Mouse (Mus musculus) forebrain, postnatal 0 days (tissue): ENCODE data around the gene Camkmt. TPM values are rescaled to one million over a fixed set of nuclear protein-coding genes. Genes with fewer than 3 reads are reported as not detected.
A peak's percentile ranks its signal among the peaks of the same experiment; 100 is the strongest.

ENCODE experiments used
- ATAC-seq: fragments of 200-750 bp; cut with Nextera tagmentation; 2 replicates; pipeline ENCODE4 v1.8.0; 2017; ENCODE audit warnings: mild to moderate bottlenecking, moderate library complexity
- DNase-seq: peaks from one replicate; pipeline ENCODE4 v3.0.0-alpha.2; 2015
- H3K27ac ChIP-seq: fragments of 300-500 bp; sonication (generic); 2 replicates; pipeline ENCODE4 v1.5.1; 2014; ENCODE audit warnings: low read depth, mild to moderate bottlenecking, antibody characterized with exemption, low read length, moderate library complexity, mixed read lengths
- H3K27me3 ChIP-seq: fragments of 300-500 bp; sonication (generic); 2 replicates; pipeline ENCODE4 v1.6.1; 2014; ENCODE audit warnings: mild to moderate bottlenecking, low read length, mixed read lengths; ENCODE audit not compliant: insufficient read depth
- H3K36me3 ChIP-seq: fragments of 300-500 bp; sonication (generic); 2 replicates; pipeline ENCODE4 v1.6.1; 2014; ENCODE audit warnings: mild to moderate bottlenecking, moderate library complexity; ENCODE audit not compliant: insufficient read depth
- H3K4me1 ChIP-seq: fragments of 300-500 bp; sonication (generic); 2 replicates; pipeline ENCODE4 v1.6.1; 2014; ENCODE audit warnings: antibody characterized with exemption; ENCODE audit not compliant: insufficient read depth
- H3K4me2 ChIP-seq: fragments of 300-500 bp; sonication (generic); 2 replicates; pipeline ENCODE4 v1.6.1; 2014; ENCODE audit warnings: low read depth, mild to moderate bottlenecking, moderate library complexity
- H3K4me3 ChIP-seq: fragments of 300-500 bp; sonication (generic); 2 replicates; pipeline ENCODE4 v1.5.1; 2014; ENCODE audit warnings: low read depth, low read length, mixed read lengths
- H3K9ac ChIP-seq: fragments of 300-500 bp; sonication (generic); 2 replicates; pipeline ENCODE4 v1.6.1; 2014; ENCODE audit warnings: mild to moderate bottlenecking
- H3K9me3 ChIP-seq: fragments of 300-500 bp; sonication (generic); 2 replicates; pipeline ENCODE4 v1.6.1; 2016; ENCODE audit warnings: low read length
- CTCF ChIP-seq: sonication (generic); IDR thresholded peaks from 2 replicates; pipeline ENCODE4 v1.5.1; 2016; ENCODE audit warnings: antibody characterized with exemption, control low read depth, low read depth
- WGBS: fragments of 180-500 bp; shearing (Covaris S2); extraction: QIAGEN DNeasy Blood & Tissue Kit; methylation state at CpG from one replicate; pipeline ENCODE4 v1.1.7; 2014; 5-methylcytosine and 5-hydroxymethylcytosine counted together
- polyA plus RNA-seq: library from polyadenylated mRNA; unstranded; fragments of >200 nt; fragmentation: Nextera tagmentation; extraction: Ambion mirVana; gene quantifications from 2 replicates; pipeline ENCODE4 v1.2.1, GENCODE M21; 2015
- total RNA-seq: library from RNA; depleted of rRNA; stranded (reverse); fragments of >200 nt; gene quantifications from 2 replicates; pipeline ENCODE4 v1.2.3, GENCODE M21; 2014

Gene Camkmt
- total and polyA plus RNA-seq, 2 experiments from 2014 or later = 14.3 to 16.4 TPM

DNA sequence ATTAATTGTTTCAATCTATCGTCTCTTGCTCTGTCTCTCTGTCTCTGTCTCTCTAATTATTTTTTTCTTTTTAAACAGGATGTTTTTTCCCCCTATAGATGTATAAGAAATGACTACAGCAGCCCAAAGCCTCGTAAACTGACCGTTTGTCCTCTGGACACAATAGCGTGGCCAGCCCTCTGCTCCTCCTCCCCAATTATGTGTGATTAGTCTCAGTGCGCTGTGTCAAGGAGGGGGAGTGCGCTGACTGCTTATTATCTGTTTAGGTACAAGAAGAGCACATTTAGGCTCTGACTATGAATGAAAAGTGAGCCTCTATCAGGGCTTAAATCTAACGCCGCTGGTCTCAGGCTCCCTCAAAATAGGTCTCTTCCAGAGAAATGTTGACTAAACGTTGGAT is 368.2 kb downstream of the Camkmt start:
- Histone ChIP-seq H3K36me3 (no peaks in the 10 kb centered on the region), H3K4me2 (no peak overlapping the region), H3K9ac (no peak overlapping the region), H3K9me3 (no peaks in the 10 kb centered on the region), H3K4me3 (no peak overlapping the region), H3K4me1 (0 out of 2 replicates have a peak, but pooled peaks cover 3% of the 10 kb centered on the region), H3K27ac (no peak overlapping the region), H3K27me3 (peaks cover 80% of the 10 kb centered on the region)
- TF ChIP-seq CTCF = no peak
- ATAC-seq (no peak), DNase-seq (no peak)
- WGBS = 12% methylated on average over 9 of the region's 9 CpGs

DNA sequence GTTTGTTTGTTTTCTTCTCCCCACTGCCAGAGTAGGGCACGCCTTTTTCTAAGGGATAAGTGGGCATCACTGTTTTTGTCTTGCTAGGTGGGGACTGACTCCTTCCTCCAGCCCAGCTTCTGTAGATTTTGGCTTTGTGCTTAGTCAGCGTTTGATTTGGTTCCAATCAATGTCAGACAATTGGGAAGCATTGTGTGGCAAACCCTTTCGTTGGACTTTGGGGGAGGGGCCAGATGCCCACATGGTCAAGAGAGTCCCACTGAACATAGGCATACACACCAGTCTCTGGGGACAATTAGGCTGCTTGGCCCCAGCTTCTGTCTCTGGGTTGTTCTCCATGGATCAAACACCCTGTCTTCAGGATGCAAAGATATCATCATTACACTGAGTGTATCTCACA is 371.2 kb downstream of the Camkmt start:
- no peaks in the 10 kb centered on the region for H3K9me3 ChIP-seq
- WGBS = 32% methylated on average over 3 of the region's 3 CpGs
- no peak overlapping the region for H3K27ac ChIP-seq
- H3K9ac ChIP-seq = no peak overlapping the region
- DNase-seq (no peak), ATAC-seq (no peak)
- peaks cover 83% of the 10 kb centered on the region for H3K27me3 ChIP-seq
- TF ChIP-seq CTCF = no peak
- H3K36me3 ChIP-seq = no peaks in the 10 kb centered on the region
- H3K4me2 ChIP-seq = no peak overlapping the region
- H3K4me1 ChIP-seq = no peaks in the 10 kb centered on the region
- no peak overlapping the region for H3K4me3 ChIP-seq

DNA sequence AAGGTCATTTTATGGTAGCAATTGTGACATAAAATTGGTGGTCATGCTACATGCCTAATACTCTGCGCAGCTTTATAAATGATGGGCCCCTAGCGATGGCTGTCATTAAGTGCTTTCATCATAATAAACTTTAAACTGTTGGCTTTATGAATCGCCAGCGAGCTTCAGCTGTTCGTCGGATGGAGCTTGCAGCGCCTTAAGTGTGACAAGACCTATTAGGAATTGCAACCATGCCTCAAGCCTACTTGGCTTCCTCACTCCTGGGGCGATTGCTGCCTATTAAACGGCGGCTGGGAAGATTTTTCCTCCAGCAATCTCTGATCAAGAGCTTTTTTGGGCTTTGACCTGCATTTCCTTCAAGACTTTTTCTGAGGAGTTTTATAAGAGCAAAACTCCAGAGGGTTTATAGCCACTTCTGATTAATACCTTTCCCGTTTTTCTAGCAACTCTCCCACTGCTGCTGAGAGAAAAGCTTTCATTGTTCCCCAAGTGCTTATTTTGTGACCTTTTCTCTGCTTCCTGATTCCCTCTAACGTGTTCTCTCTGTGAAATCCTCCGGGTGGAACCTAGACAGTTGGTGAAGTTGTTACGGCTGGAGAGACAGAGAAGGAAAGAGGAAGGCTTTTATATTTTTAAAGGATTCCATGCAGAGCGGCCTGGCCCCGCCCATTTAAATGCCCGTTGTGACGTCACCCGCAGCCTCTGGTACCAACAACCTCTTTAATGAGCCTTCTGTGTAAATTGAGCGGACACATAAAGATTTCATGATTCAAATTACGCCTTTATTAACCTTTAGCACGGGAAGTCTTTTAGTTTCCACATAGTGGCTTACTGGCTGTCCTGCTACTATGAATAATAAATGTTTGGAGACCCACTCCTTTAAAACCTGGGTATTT is 373.4 kb downstream of the Camkmt start:
- no peak overlapping the region for H3K27ac ChIP-seq
- no peak overlapping the region for H3K9ac ChIP-seq
- H3K4me3 ChIP-seq = 0 out of 2 replicates have a peak overlapping the region, but pooled peaks have one; percentile 2
- H3K4me2 ChIP-seq = no peak overlapping the region
- no peak for TF ChIP-seq CTCF
- H3K36me3 ChIP-seq = no peaks in the 10 kb centered on the region
- no peak for ATAC-seq
- H3K27me3 ChIP-seq = peaks cover 69% of the 10 kb centered on the region
- H3K9me3 ChIP-seq = no peaks in the 10 kb centered on the region
- WGBS = 14% methylated on average over 22 of the region's 22 CpGs
- no peaks in the 10 kb centered on the region for H3K4me1 ChIP-seq
- DNase-seq = no peak

DNA sequence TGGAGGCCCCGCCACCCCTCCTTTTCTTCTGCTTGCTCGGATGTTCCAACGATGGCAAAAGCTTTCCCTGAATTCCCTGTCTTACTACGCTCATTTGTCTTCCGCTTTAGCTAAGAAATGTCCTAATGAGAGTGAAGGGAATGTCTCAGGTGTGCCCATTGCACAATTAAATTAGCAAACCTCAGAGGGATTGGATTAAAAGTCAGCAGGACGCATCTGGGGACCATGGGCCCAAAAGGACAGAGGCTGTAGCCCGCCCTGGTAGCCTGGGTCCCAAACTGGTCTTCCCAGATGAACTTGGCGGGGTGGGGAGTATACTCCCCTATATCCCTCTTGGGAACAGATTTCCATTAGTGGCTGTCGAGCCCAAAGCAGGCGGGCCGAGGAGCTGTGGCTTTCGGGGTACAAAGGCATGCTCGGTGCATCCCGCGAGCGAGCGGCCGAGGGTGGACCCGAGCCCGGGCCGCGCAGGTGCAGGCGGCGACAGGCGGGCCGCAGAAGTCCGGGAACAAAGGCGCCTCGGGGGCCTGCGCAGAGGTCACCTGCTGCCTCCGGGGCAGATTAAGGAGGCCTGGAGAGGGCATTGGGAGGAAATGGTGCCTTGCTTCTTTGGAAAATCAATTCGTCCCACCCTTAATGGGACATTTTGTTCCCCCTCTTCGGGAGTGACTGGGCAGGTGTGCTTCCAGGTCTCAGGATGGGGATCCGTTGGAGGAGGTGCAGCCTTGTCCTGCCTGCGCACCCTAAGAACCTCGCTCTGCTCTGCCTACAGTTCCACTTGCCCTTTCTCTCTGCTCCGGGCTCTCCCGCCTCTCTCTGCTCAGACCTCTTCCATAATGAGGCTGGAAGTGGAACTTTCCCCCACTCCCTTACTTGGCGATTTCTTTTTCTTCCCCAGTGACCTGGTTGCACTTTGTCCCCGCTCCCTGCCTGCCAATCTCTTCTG is 374.4 kb downstream of the Camkmt start:
- peak; percentile 42 for ATAC-seq
- no peak overlapping the region for H3K9ac ChIP-seq
- H3K4me1 ChIP-seq = no peaks in the 10 kb centered on the region
- 6% methylated on average over 40 of the region's 40 CpGs for WGBS
- H3K27ac ChIP-seq = no peak overlapping the region
- no peaks in the 10 kb centered on the region for H3K9me3 ChIP-seq
- peak overlapping the region; percentile 26 for H3K4me2 ChIP-seq
- TF ChIP-seq CTCF = no peak
- H3K36me3 ChIP-seq = no peaks in the 10 kb centered on the region
- no peak for DNase-seq
- H3K4me3 ChIP-seq = 0 out of 2 replicates have a peak overlapping the region, but pooled peaks have one; percentile 0
- peaks cover 60% of the 10 kb centered on the region for H3K27me3 ChIP-seq

DNA sequence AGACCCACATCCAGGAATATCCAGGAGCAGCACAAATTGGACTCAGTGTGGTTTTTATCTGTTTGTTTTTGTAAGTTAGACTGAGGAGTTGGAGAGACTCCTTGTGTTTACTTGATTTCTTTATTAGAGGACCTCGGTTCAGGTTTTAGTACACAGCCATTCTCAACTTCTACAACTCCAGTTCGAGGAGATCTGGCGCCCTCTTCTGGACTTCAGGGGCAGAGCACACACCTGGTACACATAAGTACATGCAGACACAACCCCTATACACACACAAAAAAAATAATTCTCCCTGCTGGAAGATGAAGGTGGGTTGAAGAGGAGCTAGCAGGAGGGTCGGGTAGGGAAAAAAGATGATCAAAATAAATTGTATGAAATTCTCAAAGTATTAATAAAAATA is 379.4 kb downstream of the Camkmt start:
- Histone ChIP-seq H3K27ac (no peak overlapping the region), H3K4me1 (no peaks in the 10 kb centered on the region), H3K27me3 (peaks cover 54% of the 10 kb centered on the region), H3K9me3 (no peaks in the 10 kb centered on the region), H3K36me3 (no peaks in the 10 kb centered on the region), H3K9ac (no peak overlapping the region), H3K4me3 (no peak overlapping the region), H3K4me2 (no peak overlapping the region)
- peak; percentile 18; the same call in 1 of the 2 replicates for TF ChIP-seq CTCF
- WGBS = 75% methylated on average over 4 of the region's 4 CpGs
- no peak for ATAC-seq
- DNase-seq = no peak

GRCm38 (mm10) chr17:85472687-85473202 is 382.4 kb downstream of the Camkmt start:
- no peak overlapping the region; the same call in 1 of the 2 replicates for H3K4me2 ChIP-seq
- peaks cover 36% of the 10 kb centered on the region for H3K27me3 ChIP-seq
- no peak for DNase-seq
- ATAC-seq = no peak
- H3K9ac ChIP-seq = no peak overlapping the region
- no peaks in the 10 kb centered on the region for H3K4me1 ChIP-seq
- no peaks in the 10 kb centered on the region for H3K9me3 ChIP-seq
- no peak overlapping the region for H3K4me3 ChIP-seq
- no peaks in the 10 kb centered on the region for H3K36me3 ChIP-seq
- H3K27ac ChIP-seq = no peak overlapping the region
- 18% methylated on average over 5 of the region's 5 CpGs for WGBS
- no peak for TF ChIP-seq CTCF
